Mouse (Mus musculus) limb, embryonic 14.5 days (tissue): ENCODE measurements at regions not wholly inside any gene's neighbourhood (a gene's known extent, or its start where the extent isn't known, plus 50 kb on each side); places are given as distances from the start of the nearest gene placed in this dataset.

Experiments used
- ATAC-seq: fragments of 200-750 bp; cut with Nextera tagmentation; 2 replicates; pipeline ENCODE4 v1.8.0; 2017; ENCODE audit warnings: low read depth, moderate number of reproducible peaks, moderate TSS enrichment; ENCODE audit not compliant: low FRiP score
- DNase-seq: peaks from one replicate; pipeline ENCODE4 v3.0.0-alpha.2; 2015; ENCODE audit warnings: low spot score
- H3K27ac ChIP-seq: fragments of 300-500 bp; sonication (generic); replicated peaks from 2 replicates; pipeline ENCODE4 v1.5.1; 2014; ENCODE audit warnings: low read depth, mild to moderate bottlenecking, low read length, moderate library complexity, mixed read lengths
- H3K27me3 ChIP-seq: fragments of 300-500 bp; sonication (generic); 2 replicates; pipeline ENCODE4 v1.6.1; 2014; ENCODE audit warnings: low read length, mixed read lengths; ENCODE audit not compliant: control insufficient read depth, insufficient read depth
- H3K36me3 ChIP-seq: fragments of 300-500 bp; sonication (generic); 2 replicates; pipeline ENCODE4 v1.6.1; 2014; ENCODE audit warnings: mild to moderate bottlenecking, low read length, moderate library complexity, mixed read lengths; ENCODE audit not compliant: control insufficient read depth, insufficient read depth
- H3K4me1 ChIP-seq: fragments of 300-500 bp; sonication (generic); 2 replicates; pipeline ENCODE4 v1.6.1; 2014; ENCODE audit warnings: antibody characterized with exemption, low read length, mixed read lengths; ENCODE audit not compliant: control insufficient read depth, insufficient read depth
- H3K4me2 ChIP-seq: fragments of 300-500 bp; sonication (generic); replicated peaks from 2 replicates; pipeline ENCODE4 v1.6.1; 2014; ENCODE audit warnings: low read depth, mild to moderate bottlenecking, low read length, moderate library complexity; ENCODE audit not compliant: severe bottlenecking
- H3K4me3 ChIP-seq: fragments of 300-500 bp; sonication (generic); replicated peaks from 2 replicates; pipeline ENCODE4 v1.5.1; 2014; ENCODE audit warnings: low read length
- H3K9ac ChIP-seq: fragments of 300-500 bp; sonication (generic); 2 replicates; pipeline ENCODE4 v1.6.1; 2014; ENCODE audit warnings: mild to moderate bottlenecking, low read depth, low read length, moderate library complexity; ENCODE audit not compliant: severe bottlenecking
- H3K9me3 ChIP-seq: fragments of 300-500 bp; sonication (generic); 2 replicates; pipeline ENCODE4 v1.6.1; 2016; ENCODE audit warnings: low read length; ENCODE audit not compliant: control insufficient read depth
- POLR2A ChIP-seq: fragments of 200-500 bp; IDR thresholded peaks from 2 replicates; pipeline ENCODE4 v1.8.0; 2012; ENCODE audit warnings: inconsistent platforms, mild to moderate bottlenecking, moderate library complexity, borderline replicate concordance; ENCODE audit not compliant: insufficient read depth, insufficient read length; ENCODE audit errors: extremely low read depth
- WGBS: fragments of 180-500 bp; shearing (Covaris S2); extraction: QIAGEN DNeasy Blood & Tissue Kit; methylation state at CpG from one replicate; pipeline ENCODE4 v1.1.7; 2014; 5-methylcytosine and 5-hydroxymethylcytosine counted together

DNA sequence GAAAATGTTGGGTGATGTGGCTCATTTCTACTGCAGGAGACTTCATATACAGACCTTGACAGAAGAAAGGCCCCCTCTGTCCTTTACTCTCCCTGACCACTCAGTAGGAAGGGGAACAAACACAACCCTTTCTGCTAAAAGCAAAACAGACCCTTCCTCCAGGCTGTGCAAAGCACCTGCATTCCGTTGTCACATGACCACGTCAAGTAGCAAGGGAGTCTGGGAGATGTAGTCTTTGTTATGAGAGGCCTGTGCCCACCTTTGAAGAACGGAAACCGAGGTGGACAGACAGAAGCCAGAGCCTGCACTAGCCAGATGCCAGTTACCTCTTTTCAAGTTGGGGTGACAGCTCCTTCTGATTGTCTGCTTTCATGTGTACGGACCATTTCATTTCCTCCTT, 161.3 kb downstream of the Vrk1 start:
- Histone ChIP-seq H3K36me3 (no peaks in the 10 kb centered on the region), H3K4me2 (no peak overlapping the region), H3K9me3 (no peaks in the 10 kb centered on the region), H3K4me3 (no peak overlapping the region), H3K27me3 (peaks cover 39% of the 10 kb centered on the region), H3K27ac (no peak overlapping the region), H3K4me1 (0 out of 2 replicates have a peak, but pooled peaks cover 4% of the 10 kb centered on the region), H3K9ac (no peak overlapping the region)
- no peak for DNase-seq
- 52% methylated on average over 5 of the region's 5 CpGs for WGBS
- ATAC-seq = no peak
- no peak for TF ChIP-seq POLR2A

- Histone ChIP-seq H3K9ac (no peak overlapping the region), H3K27me3 (peaks cover 39% of the 10 kb centered on the region), H3K27ac (no peak overlapping the region), H3K4me1 (0 out of 2 replicates have a peak, but pooled peaks cover 4% of the 10 kb centered on the region), H3K36me3 (no peaks in the 10 kb centered on the region), H3K9me3 (no peaks in the 10 kb centered on the region), H3K4me3 (no peak overlapping the region), H3K4me2 (no peak overlapping the region)
- no peak for TF ChIP-seq POLR2A
- no peak for ATAC-seq
- DNase-seq = no peak
- 43% methylated on average over 8 of the region's 8 CpGs for WGBS
Observed at GRCm38 (mm10) chr12:106173211-106173610, 163.2 kb downstream of the Vrk1 start.

GRCm38 (mm10) chr12:106174070-106174980, 164.3 kb downstream of the Vrk1 start:
- H3K36me3 ChIP-seq = no peaks in the 10 kb centered on the region
- H3K4me3 ChIP-seq = peak overlapping the region; percentile 43
- DNase-seq = peak; percentile 5
- H3K9ac ChIP-seq = peak overlapping the region; percentile 44
- peak overlapping the region; percentile 84 for H3K4me2 ChIP-seq
- 0 out of 2 replicates have a peak, but pooled peaks cover 4% of the 10 kb centered on the region for H3K4me1 ChIP-seq
- no peaks in the 10 kb centered on the region for H3K9me3 ChIP-seq
- peaks cover 39% of the 10 kb centered on the region for H3K27me3 ChIP-seq
- no peak overlapping the region for H3K27ac ChIP-seq
- TF ChIP-seq POLR2A = no peak
- under 1% methylated on average over 39 of the region's 39 CpGs for WGBS
- ATAC-seq = peak; percentile 69

DNA sequence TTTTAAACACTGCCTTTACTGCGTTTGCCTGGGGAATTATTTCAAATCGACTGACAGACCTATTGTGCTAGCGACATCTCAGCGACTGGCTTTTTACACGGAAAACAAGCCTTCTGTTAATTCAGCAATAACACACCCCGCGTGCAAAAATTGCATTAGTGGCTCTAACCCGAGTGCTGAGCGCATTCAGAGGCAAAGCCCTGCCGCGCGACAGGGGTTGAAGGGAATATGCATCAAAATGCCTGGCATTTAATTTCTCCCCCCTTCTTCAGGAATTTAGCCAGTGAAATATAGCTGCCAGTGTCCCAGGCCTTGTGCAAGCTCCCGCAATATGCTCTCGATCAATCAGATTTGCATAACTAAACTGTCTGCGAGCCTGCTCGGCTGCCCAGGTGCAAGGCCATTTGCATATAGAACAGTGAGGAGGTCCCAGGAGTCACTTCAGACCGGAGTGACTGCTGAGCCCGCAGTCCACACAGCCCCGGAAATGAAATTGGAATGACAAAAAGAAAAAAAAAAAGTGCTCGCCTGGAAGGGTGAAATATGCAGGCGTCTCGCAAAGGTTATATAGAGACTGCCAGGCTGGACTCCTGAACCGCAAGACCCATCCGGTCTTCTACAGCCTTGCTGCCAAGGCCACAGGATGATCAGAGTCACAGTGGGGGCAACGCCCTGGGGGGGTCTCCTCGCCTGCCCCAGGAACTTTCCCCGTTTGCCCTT, 165.1 kb downstream of the Vrk1 start:
- DNase-seq (no peak), ATAC-seq (no peak)
- H3K27ac ChIP-seq = no peak overlapping the region
- H3K9ac ChIP-seq = 0 out of 2 replicates have a peak overlapping the region, but pooled peaks have one; percentile 44
- H3K4me3 ChIP-seq = peak overlapping the region; percentile 43
- 5% methylated on average over 27 of the region's 27 CpGs for WGBS
- H3K4me1 ChIP-seq = 0 out of 2 replicates have a peak, but pooled peaks cover 4% of the 10 kb centered on the region
- H3K4me2 ChIP-seq = peak overlapping the region; percentile 84
- TF ChIP-seq POLR2A = no peak
- peaks cover 39% of the 10 kb centered on the region for H3K27me3 ChIP-seq
- H3K36me3 ChIP-seq = no peaks in the 10 kb centered on the region
- no peaks in the 10 kb centered on the region for H3K9me3 ChIP-seq

- WGBS = 62% methylated on average over 4 of the region's 4 CpGs
- ATAC-seq = no peak
- peaks cover 37% of the 10 kb centered on the region for H3K27me3 ChIP-seq
Observed at GRCm38 (mm10) chr12:106177302-106177701, 167.3 kb downstream of the Vrk1 start.

More at GRCm38 (mm10) chr12:106177302-106177701, 167.3 kb downstream of the Vrk1 start:
- Histone ChIP-seq H3K4me3 (no peak overlapping the region), H3K9me3 (no peaks in the 10 kb centered on the region), H3K36me3 (no peaks in the 10 kb centered on the region), H3K4me2 (no peak overlapping the region), H3K4me1 (0 out of 2 replicates have a peak, but pooled peaks cover 4% of the 10 kb centered on the region), H3K9ac (no peak overlapping the region), H3K27ac (no peak overlapping the region)
- TF ChIP-seq POLR2A = no peak
- no peak for DNase-seq
